Mouse (Mus musculus): ENCODE data around the gene Cpne9.

The Cpne9 gene

GRCm38 (mm10) chr6:113341574-113341973, 59.5 kb downstream of the Cpne9 start:
- in situ Hi-C loops (cut with MboI, MseI), result no loop called here

- in situ Hi-C loops (cut with MboI, MseI), result no loop called here
These were observed 60.2 kb downstream of the Cpne9 start for GRCm38 (mm10) chr6:113342297-113342696.

GRCm38 (mm10) chr6:113343177-113344092, 61.3 kb downstream of the Cpne9 start, which contains the start of gene Camk1:
Gene Camk1 (minus strand): TSS chr6:113343984.
- in situ Hi-C loops (cut with MboI, MseI), result no loop called here

- in situ Hi-C loops (cut with MboI, MseI), result no loop called here
These were observed 62.2 kb downstream of the Cpne9 start for GRCm38 (mm10) chr6:113344321-113344720.

- in situ Hi-C loops (cut with MboI, MseI), result no loop called here
These were observed 64.8 kb downstream of the Cpne9 start for GRCm38 (mm10) chr6:113346897-113347296.

GRCm38 (mm10) chr6:113350538-113350937, 68.4 kb downstream of the Cpne9 start:
- in situ Hi-C loops (cut with MboI, MseI), result no loop called here

GRCm38 (mm10) chr6:113351161-113351560, 69.1 kb downstream of the Cpne9 start:
- in situ Hi-C loops (cut with MboI, MseI), result no loop called here

- in situ Hi-C loops (cut with MboI, MseI), result no loop called here
These were observed 69.5 kb downstream of the Cpne9 start for GRCm38 (mm10) chr6:113351653-113352052.

- in situ Hi-C loops (cut with MboI, MseI), result no loop called here
These were observed 70.7 kb downstream of the Cpne9 start for GRCm38 (mm10) chr6:113352820-113353219.

- in situ Hi-C loops (cut with MboI, MseI), result no loop called here
These were observed 71.6 kb downstream of the Cpne9 start for GRCm38 (mm10) chr6:113353696-113354095.
